Mouse (Mus musculus): ENCODE data around the gene Vamp5. TPM values are rescaled to one million over a fixed set of nuclear protein-coding genes. Genes with fewer than 3 reads are reported as not detected.

The Vamp5 gene
- total and polyA plus RNA-seq, 3 experiments = 49.3 to 99.6 (median 58.3) TPM

DNA sequence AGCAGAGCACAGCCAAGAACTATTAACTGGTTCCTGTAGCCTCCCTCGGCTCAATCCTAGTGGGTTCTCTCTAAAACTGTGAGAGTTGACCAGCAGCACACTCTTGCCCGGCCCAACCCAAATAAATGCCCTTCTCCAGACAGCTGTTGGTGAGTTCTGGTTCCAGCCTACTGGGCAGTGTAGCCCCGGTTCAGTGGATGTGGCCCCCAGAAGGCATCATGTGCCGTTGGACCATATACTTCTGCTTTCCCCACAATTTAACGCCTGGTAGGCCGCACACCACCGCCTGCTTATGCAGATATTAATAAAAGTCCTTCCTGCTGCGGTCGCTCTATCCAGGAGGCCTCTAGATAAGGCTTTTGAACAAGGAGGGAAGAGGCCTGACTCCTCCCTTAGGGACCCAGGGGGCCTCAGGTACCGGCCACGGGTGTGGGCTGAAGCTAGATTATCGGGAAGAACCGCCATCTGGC is 9.2 kb upstream of the Vamp5 start:
- no peak for TF ChIP-seq EP300 (IDR thresholded peaks at IDR 0.05; ENCODE audit: insufficient read depth, low read depth, low read length)
- TF ChIP-seq CTCF (IDR thresholded peaks at IDR 0.05) = no peak
- no peak for TF ChIP-seq POLR2A (IDR thresholded peaks at IDR 0.05; ENCODE audit: insufficient read depth, low read depth, low read length)
- peak overlapping the region; percentile 92 for H3K27ac ChIP-seq
- DNase-seq = no peak
- intact Hi-C loops (cut with DNase I) = no loop called here
- no peaks in the 10 kb centered on the region for H3K79me2 ChIP-seq (replicated peaks; ENCODE audit: control insufficient read depth, insufficient read depth, low read length)
- peak overlapping the region; percentile 54 for H3K4me3 ChIP-seq
- H3K4me1 ChIP-seq (ENCODE audit: control insufficient read depth, insufficient read depth, low read length) = peaks cover 7% of the 10 kb centered on the region
- WGBS = 1% methylated on average over 13 of the region's 13 CpGs
- no peaks in the 10 kb centered on the region for H3K27me3 ChIP-seq (ENCODE audit: control insufficient read depth, insufficient read depth, low read length)
- peak overlapping the region; percentile 85 for H3K9ac ChIP-seq (ENCODE audit: low read depth, low read length)
- H3K36me3 ChIP-seq (ENCODE audit: control insufficient read depth, insufficient read depth, low read length) = no peaks in the 10 kb centered on the region

DNA sequence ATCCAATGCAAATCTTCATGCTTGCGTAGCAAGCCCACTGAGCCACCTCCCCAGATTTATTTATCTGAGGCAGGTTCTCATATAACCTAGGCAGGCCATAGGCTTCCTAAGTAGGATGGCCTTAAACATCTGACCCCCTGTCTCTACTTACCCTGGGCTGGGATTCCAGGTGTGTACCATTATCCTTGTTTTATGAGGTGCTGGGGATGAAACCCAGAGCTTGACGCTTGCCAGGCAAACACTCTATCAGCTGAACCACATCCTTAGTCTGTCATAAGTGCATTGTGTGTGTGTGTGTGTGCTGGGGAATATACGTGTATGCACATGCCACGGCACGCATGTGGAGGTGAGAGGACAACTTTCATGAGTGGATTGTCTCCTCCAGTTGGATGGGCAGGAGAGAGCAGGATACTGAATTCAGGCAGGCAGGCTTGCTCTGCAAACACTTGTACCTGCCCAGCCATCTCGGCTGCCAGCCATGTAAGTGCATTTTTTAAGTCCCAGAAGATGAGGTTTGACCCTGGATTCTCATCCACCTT is 8.6 kb upstream of the Vamp5 start:
- peaks cover 5% of the 10 kb centered on the region for H3K4me1 ChIP-seq (ENCODE audit: control insufficient read depth, insufficient read depth, low read length)
- DNase-seq = no peak
- no peaks in the 10 kb centered on the region for H3K36me3 ChIP-seq (ENCODE audit: control insufficient read depth, insufficient read depth, low read length)
- H3K9ac ChIP-seq (ENCODE audit: low read depth, low read length) = no peak overlapping the region
- H3K27ac ChIP-seq = peak overlapping the region; percentile 92
- WGBS = 72% methylated on average over 6 of the region's 6 CpGs
- no peaks in the 10 kb centered on the region for H3K79me2 ChIP-seq (replicated peaks; ENCODE audit: control insufficient read depth, insufficient read depth, low read length)
- intact Hi-C loops (cut with DNase I) = no loop called here
- TF ChIP-seq CTCF (IDR thresholded peaks at IDR 0.05) (no peak), EP300 (IDR thresholded peaks at IDR 0.05; ENCODE audit: insufficient read depth, low read depth, low read length) (no peak)
- no peaks in the 10 kb centered on the region for H3K27me3 ChIP-seq (ENCODE audit: control insufficient read depth, insufficient read depth, low read length)
- no peak overlapping the region; the same call in 1 of the 2 replicates for H3K4me3 ChIP-seq

DNA sequence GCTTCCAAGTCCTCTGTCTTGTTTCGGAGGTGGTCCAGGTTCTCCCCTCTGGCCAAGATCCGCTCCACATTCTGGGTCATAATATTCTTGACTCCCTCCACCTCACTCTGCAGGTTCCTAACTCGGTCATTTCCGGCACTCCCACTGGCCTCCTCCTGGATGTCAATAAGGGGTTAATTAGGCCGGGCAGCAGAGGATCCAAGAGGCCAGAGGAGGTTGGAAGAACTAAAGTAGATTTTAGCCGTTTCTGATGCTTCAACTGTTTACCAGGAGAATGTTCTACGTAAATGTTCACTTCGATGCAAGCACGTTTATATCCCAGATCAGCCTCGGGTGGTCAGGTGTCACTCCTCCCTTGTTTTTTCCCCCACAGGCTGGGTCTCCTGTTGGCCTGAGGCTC is 8.0 kb upstream of the Vamp5 start:
- intact Hi-C loops (cut with DNase I) = no loop called here
- no peak for DNase-seq
- Histone ChIP-seq H3K79me2 (replicated peaks; ENCODE audit: control insufficient read depth, insufficient read depth, low read length) (no peaks in the 10 kb centered on the region), H3K9ac (ENCODE audit: low read depth, low read length) (no peak overlapping the region), H3K27me3 (ENCODE audit: control insufficient read depth, insufficient read depth, low read length) (no peaks in the 10 kb centered on the region), H3K4me3 (no peak overlapping the region), H3K36me3 (ENCODE audit: control insufficient read depth, insufficient read depth, low read length) (no peaks in the 10 kb centered on the region), H3K27ac (no peak overlapping the region; the same call in 1 of the 2 replicates), H3K4me1 (ENCODE audit: control insufficient read depth, insufficient read depth, low read length) (peaks cover 6% of the 10 kb centered on the region)
- WGBS = 71% methylated on average over 10 of the region's 10 CpGs
- TF ChIP-seq EP300 (IDR thresholded peaks at IDR 0.05; ENCODE audit: insufficient read depth, low read depth, low read length) = no peak
- no peak for TF ChIP-seq CTCF (IDR thresholded peaks at IDR 0.05)
- no peak for TF ChIP-seq POLR2A (IDR thresholded peaks at IDR 0.05; ENCODE audit: insufficient read depth, low read depth, low read length)

DNA sequence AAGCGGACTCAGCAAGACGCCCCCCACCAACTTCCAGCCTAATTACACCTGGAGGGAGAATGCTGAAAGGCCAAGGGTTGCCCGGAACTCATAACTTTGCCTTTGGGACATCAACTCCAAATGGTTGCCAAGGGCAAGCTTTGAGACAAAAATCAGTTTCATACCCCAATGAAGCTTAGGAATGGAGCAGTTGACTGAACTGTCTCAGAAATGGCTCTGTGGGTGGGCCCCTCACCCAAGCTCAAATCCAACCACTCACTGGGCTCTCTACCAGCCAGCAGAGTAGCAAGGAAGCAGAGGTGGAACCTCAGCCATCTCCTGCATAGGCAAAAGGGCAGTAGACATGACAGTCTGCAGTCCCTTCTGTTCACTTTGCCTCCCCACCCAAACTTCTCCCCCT is 7.5 kb upstream of the Vamp5 start:
- H3K4me3 ChIP-seq = no peak overlapping the region
- no peaks in the 10 kb centered on the region for H3K79me2 ChIP-seq (replicated peaks; ENCODE audit: control insufficient read depth, insufficient read depth, low read length)
- intact Hi-C loops (cut with DNase I) = no loop called here
- WGBS = 92% methylated on average over 3 of the region's 3 CpGs
- peaks cover 8% of the 10 kb centered on the region for H3K4me1 ChIP-seq (ENCODE audit: control insufficient read depth, insufficient read depth, low read length)
- no peaks in the 10 kb centered on the region for H3K36me3 ChIP-seq (ENCODE audit: control insufficient read depth, insufficient read depth, low read length)
- H3K9ac ChIP-seq (ENCODE audit: low read depth, low read length) = no peak overlapping the region
- TF ChIP-seq POLR2A (IDR thresholded peaks at IDR 0.05; ENCODE audit: insufficient read depth, low read depth, low read length) (no peak), CTCF (IDR thresholded peaks at IDR 0.05) (no peak), EP300 (IDR thresholded peaks at IDR 0.05; ENCODE audit: insufficient read depth, low read depth, low read length) (no peak)
- no peaks in the 10 kb centered on the region for H3K27me3 ChIP-seq (ENCODE audit: control insufficient read depth, insufficient read depth, low read length)
- DNase-seq = no peak
- H3K27ac ChIP-seq = no peak overlapping the region

DNA sequence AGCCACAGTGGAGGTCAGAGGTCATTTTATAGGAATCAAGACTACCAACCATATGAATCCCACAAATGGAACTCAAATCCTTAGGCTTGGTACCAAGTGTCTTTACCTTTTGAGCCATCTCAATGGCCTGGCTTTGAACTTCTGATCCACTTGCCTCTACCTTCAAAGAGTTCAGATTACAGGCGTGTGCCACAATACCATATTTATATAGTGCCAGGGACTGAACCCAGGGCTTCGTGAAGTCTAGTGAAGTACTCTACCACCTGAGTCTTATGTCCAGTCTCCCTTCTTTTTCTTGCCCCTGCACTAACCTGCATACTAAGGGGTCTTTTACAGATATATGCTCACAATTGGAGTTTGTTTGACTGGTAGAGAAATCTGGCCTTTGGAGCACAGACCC is 6.3 kb upstream of the Vamp5 start:
- no peak overlapping the region for H3K9ac ChIP-seq (ENCODE audit: low read depth, low read length)
- intact Hi-C loops (cut with DNase I) = no loop called here
- 97% methylated on average over 2 of the region's 2 CpGs for WGBS
- H3K79me2 ChIP-seq (replicated peaks; ENCODE audit: control insufficient read depth, insufficient read depth, low read length) = no peaks in the 10 kb centered on the region
- H3K27ac ChIP-seq = no peak overlapping the region
- TF ChIP-seq CTCF (IDR thresholded peaks at IDR 0.05) (no peak), EP300 (IDR thresholded peaks at IDR 0.05; ENCODE audit: insufficient read depth, low read depth, low read length) (no peak), POLR2A (IDR thresholded peaks at IDR 0.05; ENCODE audit: insufficient read depth, low read depth, low read length) (no peak)
- DNase-seq = no peak
- no peaks in the 10 kb centered on the region for H3K27me3 ChIP-seq (ENCODE audit: control insufficient read depth, insufficient read depth, low read length)
- H3K4me1 ChIP-seq (ENCODE audit: control insufficient read depth, insufficient read depth, low read length) = peaks cover 6% of the 10 kb centered on the region
- H3K4me3 ChIP-seq = no peak overlapping the region
- H3K36me3 ChIP-seq (ENCODE audit: control insufficient read depth, insufficient read depth, low read length) = no peaks in the 10 kb centered on the region

DNA sequence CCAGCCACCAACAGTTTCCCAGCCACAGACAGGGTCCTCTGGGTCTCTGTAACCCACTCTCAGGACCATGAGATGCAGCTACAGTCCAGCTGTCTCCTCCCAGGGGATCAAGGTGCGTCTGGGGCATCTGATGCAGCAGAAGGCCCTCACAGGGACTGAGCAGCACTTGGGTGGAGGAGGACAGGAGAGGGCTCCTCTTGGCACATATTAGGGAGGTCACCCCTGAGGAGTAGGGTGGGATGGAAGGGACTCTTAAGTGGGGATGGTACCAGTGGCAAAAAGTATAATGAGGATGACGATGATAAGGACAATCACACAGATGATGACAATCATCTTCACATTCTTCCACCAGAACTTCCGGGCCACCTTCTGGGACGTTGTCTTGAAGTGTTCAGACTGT is 5.0 kb upstream of the Vamp5 start:
- no peak for DNase-seq
- 60% methylated on average over 4 of the region's 4 CpGs for WGBS
- H3K4me1 ChIP-seq (ENCODE audit: control insufficient read depth, insufficient read depth, low read length) = peaks cover 9% of the 10 kb centered on the region

More for the DNA sequence above, 5.0 kb upstream of the Vamp5 start:
- H3K27ac ChIP-seq = no peak overlapping the region
- H3K36me3 ChIP-seq (ENCODE audit: control insufficient read depth, insufficient read depth, low read length) = no peaks in the 10 kb centered on the region
- intact Hi-C loops (cut with DNase I) = no loop called here
- H3K4me3 ChIP-seq = no peak overlapping the region
- no peak overlapping the region for H3K9ac ChIP-seq (ENCODE audit: low read depth, low read length)
- no peak for TF ChIP-seq CTCF (IDR thresholded peaks at IDR 0.05)
- no peak for TF ChIP-seq POLR2A (IDR thresholded peaks at IDR 0.05; ENCODE audit: insufficient read depth, low read depth, low read length)
- no peak for TF ChIP-seq EP300 (IDR thresholded peaks at IDR 0.05; ENCODE audit: insufficient read depth, low read depth, low read length)
- no peaks in the 10 kb centered on the region for H3K79me2 ChIP-seq (replicated peaks; ENCODE audit: control insufficient read depth, insufficient read depth, low read length)
- no peaks in the 10 kb centered on the region for H3K27me3 ChIP-seq (ENCODE audit: control insufficient read depth, insufficient read depth, low read length)

All from heart, adult 2 months (tissue).